Mouse (Mus musculus) myocyte (in vitro differentiated cells): ENCODE data around the gene Akap12.

ENCODE experiments used
- MYOG ChIP-seq, 3 experiments: IDR thresholded peaks; one replicate each; pipeline ENCODE4 v1.6.1; 2011; ENCODE audit warnings: control low read depth in 2 of 3, low read depth in 2 of 3, mild to moderate bottlenecking in 2 of 3; ENCODE audit not compliant: insufficient read length in 2 of 3, control insufficient read depth in 1 of 3, insufficient read depth in 1 of 3
- POLR2A ChIP-seq: IDR thresholded peaks from one replicate; pipeline ENCODE4 v1.6.1; 2011; ENCODE audit warnings: low read depth, mild to moderate bottlenecking, control low read depth, moderate library complexity; ENCODE audit not compliant: insufficient read length
- POLR2AphosphoS2 ChIP-seq: IDR thresholded peaks from one replicate; pipeline ENCODE4 v1.6.1; 2011; ENCODE audit warnings: low read depth, control low read depth; ENCODE audit not compliant: insufficient read length

DNA sequence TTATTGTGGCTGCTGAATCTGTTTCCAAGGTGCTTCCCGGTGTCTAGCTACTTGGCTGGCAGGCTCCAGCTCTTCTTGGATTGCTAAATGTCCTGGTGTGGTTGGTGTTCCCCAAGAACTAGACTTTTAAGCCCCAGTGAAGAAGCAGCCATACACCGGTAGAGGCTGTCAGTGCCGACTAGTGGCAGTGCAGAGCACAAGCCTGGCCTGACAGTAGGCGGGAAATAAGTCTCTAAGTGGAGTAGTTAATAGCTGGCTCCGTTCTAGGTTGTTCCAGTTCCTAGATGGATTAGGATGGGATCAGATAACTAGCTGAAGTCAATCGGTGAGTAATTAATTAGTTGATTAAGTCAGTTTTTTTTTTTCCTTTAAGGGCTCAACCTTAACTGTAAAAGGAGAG, 125.7 kb downstream of the Akap12 start:
- TF ChIP-seq POLR2A (no peak), MYOG (IDR thresholded peaks at IDR 0.05; ENCODE audit: control insufficient read depth in 1 of 3, insufficient read depth in 1 of 3, insufficient read length in 2 of 3, low read depth in 2 of 3) (no peak), POLR2AphosphoS2 (no peak)
